Mouse (Mus musculus) forebrain, embryonic 14.5 days (tissue): ENCODE measurements around the gene Gmppb. TPM values are rescaled to one million over a fixed set of nuclear protein-coding genes. Genes with fewer than 3 reads are reported as not detected.
A peak's percentile ranks its signal among the peaks of the same experiment; 100 is the strongest.

Experiments used
- ATAC-seq: fragments of 200-750 bp; cut with Nextera tagmentation; 2 replicates; pipeline ENCODE4 v1.8.0; 2017; ENCODE audit warnings: mild to moderate bottlenecking, moderate library complexity
- DNase-seq: peaks from one replicate; pipeline ENCODE4 v3.0.0-alpha.2; 2015; ENCODE audit warnings: low spot score
- H3K27ac ChIP-seq: fragments of 300-500 bp; sonication (generic); 2 replicates; pipeline ENCODE4 v1.5.1; 2014; ENCODE audit warnings: low read depth, mild to moderate bottlenecking, control low read depth, low read length, moderate library complexity
- H3K27me3 ChIP-seq: fragments of 300-500 bp; sonication (generic); replicated peaks from 2 replicates; pipeline ENCODE4 v1.6.1; 2014; ENCODE audit warnings: low read length, control low read depth, mixed read lengths; ENCODE audit not compliant: control insufficient read depth, insufficient read depth
- H3K36me3 ChIP-seq: fragments of 300-500 bp; sonication (generic); 2 replicates; pipeline ENCODE4 v1.6.1; 2014; ENCODE audit warnings: low read length, control low read depth; ENCODE audit not compliant: control insufficient read depth, insufficient read depth
- H3K4me1 ChIP-seq: fragments of 300-500 bp; sonication (generic); 2 replicates; pipeline ENCODE4 v1.6.1; 2014; ENCODE audit warnings: antibody characterized with exemption, low read length, control low read depth; ENCODE audit not compliant: control insufficient read depth, insufficient read depth
- H3K4me2 ChIP-seq: fragments of 300-500 bp; sonication (generic); 2 replicates; pipeline ENCODE4 v1.6.1; 2014; ENCODE audit warnings: mild to moderate bottlenecking, control low read depth, low read length
- H3K4me3 ChIP-seq: fragments of 300-500 bp; sonication (generic); 2 replicates; pipeline ENCODE4 v1.5.1; 2014; ENCODE audit warnings: low read depth, low read length, control low read depth
- H3K9ac ChIP-seq: fragments of 300-500 bp; sonication (generic); 2 replicates; pipeline ENCODE4 v1.6.1; 2014; ENCODE audit warnings: mild to moderate bottlenecking, low read length, control low read depth, moderate library complexity
- H3K9me3 ChIP-seq: fragments of 300-500 bp; sonication (generic); replicated peaks from 2 replicates; pipeline ENCODE4 v1.6.1; 2016; ENCODE audit warnings: low read length, control low read depth, mixed read lengths; ENCODE audit not compliant: control insufficient read depth
- WGBS: fragments of 180-500 bp; shearing (Covaris S2); extraction: QIAGEN DNeasy Blood & Tissue Kit; methylation state at CpG from one replicate; pipeline ENCODE4 v1.1.7; 2014; 5-methylcytosine and 5-hydroxymethylcytosine counted together
- polyA plus RNA-seq: library from polyadenylated mRNA; unstranded; fragments of >200 nt; fragmentation: Nextera tagmentation; extraction: Ambion mirVana; gene quantifications from 2 replicates; pipeline ENCODE4 v1.2.1, GENCODE M21; 2014

The Gmppb gene
- polyA plus RNA-seq, 1 experiment from 2014 or later = 20.0 TPM

GRCm38 (mm10) chr9:108080168-108080567, 31.1 kb downstream of the Gmppb start, which contains the start of gene Mst1:
Gene Mst1 (plus strand): TSS chr9:108080436.
- ATAC-seq = no peak
- Histone ChIP-seq H3K36me3 (peaks cover 16% of the 10 kb centered on the region), H3K4me1 (peaks cover 5% of the 10 kb centered on the region; the same call in 1 of the 2 replicates), H3K9ac (peak within 1 kb of the TSS; percentile 98), H3K27me3 (peaks cover 20% of the 10 kb centered on the region), H3K9me3 (no peaks in the 10 kb centered on the region), H3K4me2 (peak within 1 kb of the TSS; percentile 88), H3K27ac (no peak within 1 kb of the TSS), H3K4me3 (peak within 1 kb of the TSS; percentile 87)
- WGBS = 77% methylated on average over 5 of the region's 5 CpGs
- no peak for DNase-seq

GRCm38 (mm10) chr9:108082549-108082948, 33.5 kb downstream of the Gmppb start:
- Histone ChIP-seq H3K4me1 (peaks cover 5% of the 10 kb centered on the region; the same call in 1 of the 2 replicates), H3K27me3 (peaks cover 20% of the 10 kb centered on the region), H3K36me3 (peaks cover 37% of the 10 kb centered on the region), H3K4me2 (peak overlapping the region; percentile 23; the same call in 1 of the 2 replicates), H3K9me3 (no peaks in the 10 kb centered on the region), H3K27ac (no peak overlapping the region), H3K4me3 (no peak overlapping the region), H3K9ac (no peak overlapping the region)
- DNase-seq (no peak), ATAC-seq (no peak)
- 6% methylated on average over 19 of the region's 19 CpGs for WGBS

- Histone ChIP-seq H3K27me3 (peaks cover 20% of the 10 kb centered on the region), H3K4me2 (peak within 1 kb of the TSS; percentile 23; the same call in 1 of the 2 replicates), H3K9ac (no peak within 1 kb of the TSS), H3K36me3 (peaks cover 42% of the 10 kb centered on the region), H3K4me3 (no peak within 1 kb of the TSS), H3K9me3 (no peaks in the 10 kb centered on the region), H3K4me1 (peaks cover 5% of the 10 kb centered on the region; the same call in 1 of the 2 replicates), H3K27ac (no peak within 1 kb of the TSS)
- DNase-seq (no peak), ATAC-seq (no peak)
- 36% methylated on average over 12 of the region's 12 CpGs for WGBS
Measured at GRCm38 (mm10) chr9:108082988-108083431, 34.0 kb downstream of the Gmppb start, which contains the start of gene Rnf123. Gene Rnf123 (minus strand): TSS chr9:108083346.

- Histone ChIP-seq H3K4me3 (no peak overlapping the region), H3K27me3 (peaks cover 20% of the 10 kb centered on the region), H3K9ac (no peak overlapping the region), H3K36me3 (peaks cover 46% of the 10 kb centered on the region), H3K9me3 (no peaks in the 10 kb centered on the region), H3K4me1 (peaks cover 1% of the 10 kb centered on the region; the same call in 1 of the 2 replicates), H3K27ac (no peak overlapping the region), H3K4me2 (no peak overlapping the region)
- ATAC-seq (no peak), DNase-seq (no peak)
- 84% methylated on average over 6 of the region's 6 CpGs for WGBS
Measured at GRCm38 (mm10) chr9:108083561-108083960, 34.5 kb downstream of the Gmppb start.

- Histone ChIP-seq H3K4me2 (no peak overlapping the region), H3K9me3 (no peaks in the 10 kb centered on the region), H3K36me3 (peaks cover 63% of the 10 kb centered on the region), H3K4me1 (no peaks in the 10 kb centered on the region), H3K9ac (no peak overlapping the region), H3K27ac (no peak overlapping the region), H3K4me3 (no peak overlapping the region), H3K27me3 (peaks cover 20% of the 10 kb centered on the region)
- WGBS = 99% methylated on average over 4 of the region's 4 CpGs
- no peak for ATAC-seq
- no peak for DNase-seq
Measured at GRCm38 (mm10) chr9:108085261-108085660, 36.2 kb downstream of the Gmppb start.

- Histone ChIP-seq H3K9me3 (no peaks in the 10 kb centered on the region), H3K4me1 (peaks cover 6% of the 10 kb centered on the region), H3K36me3 (peaks cover 72% of the 10 kb centered on the region), H3K27me3 (no peaks in the 10 kb centered on the region), H3K27ac (no peak overlapping the region), H3K9ac (no peak overlapping the region), H3K4me2 (no peak overlapping the region), H3K4me3 (no peak overlapping the region)
- DNase-seq = no peak
- 96% methylated on average over 7 of the region's 7 CpGs for WGBS
- no peak for ATAC-seq
Measured at GRCm38 (mm10) chr9:108090611-108091120, 41.6 kb downstream of the Gmppb start.

GRCm38 (mm10) chr9:108093586-108093985, 44.5 kb downstream of the Gmppb start:
- Histone ChIP-seq H3K4me2 (peak overlapping the region; percentile 97), H3K27ac (no peak overlapping the region), H3K4me3 (peak overlapping the region; percentile 57), H3K36me3 (peaks cover 44% of the 10 kb centered on the region), H3K4me1 (peaks cover 6% of the 10 kb centered on the region), H3K9me3 (no peaks in the 10 kb centered on the region), H3K27me3 (no peaks in the 10 kb centered on the region), H3K9ac (peak overlapping the region; percentile 72)
- DNase-seq (no peak), ATAC-seq (no peak)
- 71% methylated on average over 10 of the region's 10 CpGs for WGBS

GRCm38 (mm10) chr9:108094184-108094941, 45.3 kb downstream of the Gmppb start, which contains the start of gene Apeh:
Gene Apeh (minus strand): TSS chr9:108094606.
- DNase-seq (peak; percentile 93), ATAC-seq (peak; percentile 96)
- H3K4me1 ChIP-seq = peaks cover 6% of the 10 kb centered on the region
- H3K27ac ChIP-seq = peak within 1 kb of the TSS; percentile 63
- H3K27me3 ChIP-seq = no peaks in the 10 kb centered on the region
- WGBS = under 1% methylated on average over 50 of the region's 52 CpGs
- H3K36me3 ChIP-seq = peaks cover 40% of the 10 kb centered on the region
- H3K9me3 ChIP-seq = no peaks in the 10 kb centered on the region
- peak within 1 kb of the TSS; percentile 57 for H3K4me3 ChIP-seq
- H3K9ac ChIP-seq = peak within 1 kb of the TSS; percentile 72
- H3K4me2 ChIP-seq = peak within 1 kb of the TSS; percentile 97
